Mouse (Mus musculus) megakaryocyte, embryonic 14.5 days (primary cell): ENCODE measurements around the gene Sesn2.

Source experiments
- FLI1 ChIP-seq: IDR thresholded peaks from 2 replicates; pipeline ENCODE4 v1.6.1; 2012; ENCODE audit warnings: low read length, inconsistent platforms, mixed read lengths
- GATA1 ChIP-seq: IDR thresholded peaks from 3 replicates; pipeline ENCODE4 v1.6.1; 2012; ENCODE audit warnings: mixed read lengths, low read length, inconsistent platforms, borderline replicate concordance

- TF ChIP-seq GATA1 (no peak), FLI1 (no peak)
Observed at GRCm38 (mm10) chr4:132524808-132525207, 14.5 kb upstream of the Sesn2 start.
